Mouse (Mus musculus) CH12.LX (cell line): ENCODE measurements around the gene Kif17. TPM values are rescaled to one million over a fixed set of nuclear protein-coding genes. Genes with fewer than 3 reads are reported as not detected.

Experiments used
- DNase-seq: peaks from one replicate; pipeline ENCODE4 v3.0.0-alpha.2; 2013; ENCODE audit errors: extremely low read depth
- H3K27ac ChIP-seq: 2 replicates; pipeline ENCODE4 v1.5.1; 2012; ENCODE audit warnings: low read depth, mild to moderate bottlenecking, control low read depth, moderate library complexity; ENCODE audit not compliant: insufficient read depth
- H3K27me3 ChIP-seq: replicated peaks from 2 replicates; pipeline ENCODE3; 2012; ENCODE audit warnings: inconsistent platforms
- H3K36me3 ChIP-seq, 2 experiments: replicated peaks in 1 of 2; 2 replicates each; pipeline versions ENCODE3 to v1.6.1; 2012; ENCODE audit warnings: inconsistent platforms in 1 of 2, low read length in 1 of 2, mild to moderate bottlenecking in 1 of 2, mixed read lengths in 1 of 2, moderate library complexity in 1 of 2; ENCODE audit not compliant: control insufficient read depth in 1 of 2, insufficient read depth in 1 of 2
- H3K4me1 ChIP-seq, 2 experiments: 2 replicates each; pipeline ENCODE4 v1.6.1; 2012; ENCODE audit warnings: inconsistent platforms in 1 of 2, moderate library complexity in 1 of 2; ENCODE audit not compliant: insufficient read depth in 2 of 2, control insufficient read depth in 1 of 2
- H3K4me2 ChIP-seq: 2 replicates; pipeline ENCODE4 v1.6.1; 2012; ENCODE audit warnings: low read depth, mild to moderate bottlenecking, control low read depth; ENCODE audit not compliant: poor library complexity, insufficient read depth, severe bottlenecking
- H3K4me3 ChIP-seq, 3 experiments: fragments of 150-350 bp in 1 of 3; sonication (generic) in 1 of 3; replicated peaks in 1 of 3; 2 replicates each; pipeline versions ENCODE3 to v1.5.1; 2011 to 2012; ENCODE audit warnings: low read depth in 2 of 3, low read length in 2 of 3, mild to moderate bottlenecking in 2 of 3, moderate library complexity in 2 of 3, control low read depth in 1 of 3, improper control_type of control experiment in 1 of 3, inconsistent platforms in 1 of 3, mixed read lengths in 1 of 3; ENCODE audit not compliant: poor library complexity in 1 of 3
- H3K79me2 ChIP-seq: replicated peaks from 2 replicates; pipeline ENCODE4 v1.6.1; 2012; ENCODE audit warnings: mild to moderate bottlenecking, moderate library complexity; ENCODE audit not compliant: control insufficient read depth, poor library complexity, insufficient read depth, severe bottlenecking; ENCODE audit errors: extremely low read depth
- H3K9ac ChIP-seq: 2 replicates; pipeline ENCODE4 v1.6.1; 2012; ENCODE audit warnings: low read depth, mild to moderate bottlenecking, control low read depth, moderate library complexity; ENCODE audit not compliant: insufficient read depth
- H3K9me3 ChIP-seq: replicated peaks from 2 replicates; pipeline ENCODE3; 2012; ENCODE audit warnings: low read length, inconsistent platforms, mixed read lengths
- CHD1 ChIP-seq: IDR thresholded peaks from 2 replicates; pipeline ENCODE4 v1.6.1; 2012; ENCODE audit warnings: low read depth, low read length, improper control_type of control experiment, inconsistent platforms
- GABPA ChIP-seq: IDR thresholded peaks from 2 replicates; pipeline ENCODE4 v1.6.1; 2012; ENCODE audit warnings: low read depth, low read length, improper control_type of control experiment, inconsistent platforms; ENCODE audit not compliant: insufficient replicate concordance
- HCFC1 ChIP-seq: IDR thresholded peaks from 2 replicates; pipeline ENCODE4 v1.6.1; 2012; ENCODE audit warnings: low read depth, mild to moderate bottlenecking, inconsistent platforms, low read length, improper control_type of control experiment
- JUN ChIP-seq: IDR thresholded peaks from 2 replicates; pipeline ENCODE4 v1.6.1; 2011; ENCODE audit warnings: low read depth, mild to moderate bottlenecking, low read length, improper control_type of control experiment, moderate library complexity; ENCODE audit not compliant: insufficient read depth
- JUND ChIP-seq: conservative IDR thresholded peaks from 2 replicates; pipeline ENCODE4 v1.6.1; 2011; ENCODE audit warnings: low read depth, low read length, improper control_type of control experiment
- KAT2A ChIP-seq: IDR thresholded peaks from 2 replicates; pipeline ENCODE4 v1.6.1; 2012; ENCODE audit warnings: low read length, improper control_type of control experiment, inconsistent platforms; ENCODE audit not compliant: insufficient replicate concordance
- MAFK ChIP-seq: IDR thresholded peaks from 2 replicates; pipeline ENCODE4 v1.6.1; 2011; ENCODE audit warnings: low read length, improper control_type of control experiment; ENCODE audit not compliant: insufficient replicate concordance
- MXI1 ChIP-seq: IDR thresholded peaks from 2 replicates; pipeline ENCODE4 v1.6.1; 2011; ENCODE audit warnings: mild to moderate bottlenecking, low read depth, low read length, improper control_type of control experiment
- MYC ChIP-seq: IDR thresholded peaks from 2 replicates; pipeline ENCODE4 v1.6.1; 2011; ENCODE audit warnings: low read depth, mild to moderate bottlenecking, improper control_type of control experiment, low read length
- NELFE ChIP-seq: IDR thresholded peaks from 2 replicates; pipeline ENCODE4 v1.6.1; 2011; ENCODE audit warnings: low read depth, low read length, improper control_type of control experiment
- POLR2A ChIP-seq: IDR thresholded peaks from 2 replicates; pipeline ENCODE4 v1.6.1; 2011; ENCODE audit warnings: low read depth, mild to moderate bottlenecking, improper control_type of control experiment, low read length
- POLR2AphosphoS2 ChIP-seq: IDR thresholded peaks from 2 replicates; pipeline ENCODE4 v1.6.1; 2011; ENCODE audit warnings: low read depth, low read length, improper control_type of control experiment
- RCOR1 ChIP-seq: conservative IDR thresholded peaks from 2 replicates; pipeline ENCODE4 v1.6.1; 2012; ENCODE audit warnings: low read depth, mild to moderate bottlenecking, inconsistent platforms, low read length, improper control_type of control experiment
- SIN3A ChIP-seq: IDR thresholded peaks from 2 replicates; pipeline ENCODE4 v1.6.1; 2012; ENCODE audit warnings: low read length, improper control_type of control experiment, inconsistent platforms
- SMC3 ChIP-seq: IDR thresholded peaks from 2 replicates; pipeline ENCODE4 v1.6.1; 2011; ENCODE audit warnings: low read depth, low read length, improper control_type of control experiment
- USF2 ChIP-seq: conservative IDR thresholded peaks from 2 replicates; pipeline ENCODE4 v1.6.1; 2011; ENCODE audit warnings: low read depth, low read length, improper control_type of control experiment
- ZKSCAN1 ChIP-seq: IDR thresholded peaks from 2 replicates; pipeline ENCODE4 v1.6.1; 2012; ENCODE audit warnings: low read depth, inconsistent platforms, low read length, improper control_type of control experiment, borderline replicate concordance
- ZMIZ1 ChIP-seq: IDR thresholded peaks from 2 replicates; pipeline ENCODE4 v1.6.1; 2012; ENCODE audit warnings: low read depth, mild to moderate bottlenecking, inconsistent platforms, low read length, improper control_type of control experiment
- dilution Hi-C: fragments of 300-500 bp; cut with MboI; formaldehyde crosslinking; loops from 2 replicates; pipeline ENCODE4 v1.14.3; 2020; ENCODE audit warnings: low sequenced_read_pairs; ENCODE audit not compliant: extremely low pct_unique_long_range_greater_than_20kb, extremely low pct_ligation_motif_present
- in situ Hi-C: fragments of 300-500 bp; cut with MboI; formaldehyde crosslinking; loops from 3 replicates; pipeline ENCODE4 v1.14.3; 2019; ENCODE audit warnings: low sequenced_read_pairs, low pct_ligation_motif_present, low pct_unique_long_range_greater_than_20kb, mixed read lengths
- polyA plus RNA-seq: library from polyadenylated mRNA; unstranded; fragments of >175 nt; gene quantifications from 2 replicates; pipeline ENCODE4 v1.2.1, GENCODE M21; 2012; ENCODE audit warnings: low read depth; ENCODE audit not compliant: insufficient read length
- total RNA-seq, 2 experiments: library from RNA; depleted of rRNA; stranded (reverse); fragments of 300-350 nt in 1 of 2; fragments of >200 nt in 1 of 2; gene quantifications; 2 replicates each; pipeline ENCODE4 v1.2.3; 2012 to 2014

Kif17 gene
- total and polyA plus RNA-seq, 3 experiments: 0.17 to 1.5 (median 0.55) TPM

DNA sequence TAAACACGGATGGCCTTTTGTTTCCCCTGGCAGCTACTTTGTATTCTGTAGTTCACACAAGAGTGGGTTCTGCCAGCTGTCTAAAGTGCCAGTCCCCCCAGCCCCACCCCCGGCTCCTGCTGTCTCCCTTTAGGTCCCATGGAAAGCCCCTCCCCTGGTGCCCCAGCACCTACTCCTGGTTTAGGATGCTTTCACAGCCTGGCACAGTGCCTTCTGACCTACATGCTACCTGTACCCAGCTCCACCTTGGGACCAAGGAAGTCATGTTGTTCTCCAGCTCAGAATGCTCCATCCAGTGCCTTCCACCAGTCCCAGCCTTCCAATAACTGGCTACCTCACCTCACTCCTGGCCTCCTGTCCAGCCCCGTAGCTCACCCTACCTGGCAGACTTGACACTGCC, 56.8 kb downstream of the Kif17 start:
- Histone ChIP-seq H3K27me3 (no peaks in the 10 kb centered on the region), H3K9me3 (no peaks in the 10 kb centered on the region), H3K4me2 (no peak overlapping the region), H3K79me2 (peaks cover 21% of the 10 kb centered on the region), H3K27ac (no peak overlapping the region), H3K4me1 (peaks cover 4 to 35% of the 10 kb centered on the region in 2 experiments), H3K36me3 (peaks cover 43 to 60% of the 10 kb centered on the region in 2 experiments), H3K9ac (no peak overlapping the region), H3K4me3 (no peak overlapping the region)
- DNase-seq: no peak
- dilution Hi-C loops: no loop called here
- no peak for TF ChIP-seq MAFK
- in situ Hi-C loops: loop anchor here (25.0 kb wide), 1 partner anchor 345 kb away; no protein-coding TSS in a partner anchor

DNA sequence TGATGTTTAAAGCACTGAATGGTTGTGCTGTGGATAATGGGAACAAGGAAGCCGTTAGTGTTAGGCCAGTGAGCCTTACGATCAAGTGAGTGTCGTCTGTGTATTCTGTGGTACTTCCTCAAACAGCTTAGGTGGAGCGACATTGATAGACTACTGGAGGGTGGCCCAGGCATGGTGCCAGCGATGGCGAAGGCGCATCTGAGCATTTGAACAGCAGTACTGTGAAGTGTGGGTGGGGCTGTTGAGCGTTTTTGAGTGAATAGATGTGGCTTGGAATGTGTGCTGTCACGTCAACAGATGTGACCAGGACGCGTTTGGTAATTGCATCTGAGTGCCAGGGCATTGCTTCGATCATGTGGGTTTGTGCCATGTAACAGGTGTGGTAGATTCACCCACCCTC, 57.5 kb downstream of the Kif17 start:
- Histone ChIP-seq H3K4me1 (peaks cover 4 to 32% of the 10 kb centered on the region in 2 experiments), H3K27ac (no peak overlapping the region), H3K4me2 (no peak overlapping the region), H3K9me3 (no peaks in the 10 kb centered on the region), H3K9ac (no peak overlapping the region), H3K4me3 (no peak overlapping the region)
- in situ Hi-C loops (loop anchor here (25.0 kb wide), 1 partner anchor 345 kb away; no protein-coding TSS in a partner anchor), dilution Hi-C loops (no loop called here)
- TF ChIP-seq HCFC1 (no peak), SMC3 (no peak), JUN (no peak), POLR2AphosphoS2 (no peak), KAT2A (no peak), POLR2A (no peak), JUND (no peak), ZMIZ1 (no peak), RCOR1 (no peak), GABPA (no peak), NELFE (no peak), USF2 (no peak), CHD1 (no peak), ZKSCAN1 (no peak), MYC (no peak), MXI1 (no peak), SIN3A (no peak)
- TF ChIP-seq, all 38 proteins: peak for 0
- Histone ChIP-seq H3K27me3 (no peaks in the 10 kb centered on the region), H3K36me3 (peaks cover 49 to 63% of the 10 kb centered on the region in 2 experiments), H3K79me2 (peaks cover 21% of the 10 kb centered on the region)
- DNase-seq: no peak
